Mouse (Mus musculus): ENCODE results near the gene Kif1b.
A peak's percentile ranks its signal among the peaks of the same experiment; 100 is the strongest.
"Not testable (repeated sequence)": the region's sequence is repeated elsewhere in the genome, so short reads cannot be mapped to it uniquely, and the experiment has no call there.

Gene Kif1b

GRCm38 (mm10) chr4:149220042-149220473 lies 87.4 kb downstream of the Kif1b start:
- DNase-seq (ENCODE audit: low read depth): no peak

DNA sequence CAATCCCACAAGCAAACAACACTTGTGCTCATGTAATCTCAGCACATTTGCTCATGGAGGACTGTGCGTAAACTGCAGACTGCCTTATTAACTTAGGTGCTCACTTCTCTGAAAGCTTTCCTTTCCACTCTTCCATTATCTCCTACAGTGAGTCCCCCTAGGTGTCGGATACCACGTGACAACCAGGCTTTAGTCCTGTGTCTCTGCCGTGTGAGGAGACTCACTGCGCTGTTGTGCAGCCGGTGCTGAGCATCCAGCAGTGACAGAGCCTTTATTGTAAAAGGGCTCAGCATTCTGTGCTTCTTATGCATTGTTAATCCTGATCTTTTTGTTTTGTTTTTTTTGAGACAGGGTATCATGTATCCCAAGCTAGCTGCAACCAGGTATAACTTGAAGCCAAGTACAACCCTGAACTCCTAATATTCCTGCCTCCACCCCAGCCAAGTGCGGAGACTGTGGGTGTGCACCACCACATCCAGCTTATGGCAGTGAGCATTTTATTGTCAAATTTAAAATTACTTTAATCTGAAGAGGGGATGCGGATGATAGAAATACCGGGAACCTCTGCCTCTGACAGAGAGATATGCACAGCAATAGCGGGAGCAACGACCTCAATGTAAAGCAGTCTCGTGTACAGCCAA lies 88.0 kb downstream of the Kif1b start:
- DNase-seq (ENCODE audit: low read depth): no peak

DNA sequence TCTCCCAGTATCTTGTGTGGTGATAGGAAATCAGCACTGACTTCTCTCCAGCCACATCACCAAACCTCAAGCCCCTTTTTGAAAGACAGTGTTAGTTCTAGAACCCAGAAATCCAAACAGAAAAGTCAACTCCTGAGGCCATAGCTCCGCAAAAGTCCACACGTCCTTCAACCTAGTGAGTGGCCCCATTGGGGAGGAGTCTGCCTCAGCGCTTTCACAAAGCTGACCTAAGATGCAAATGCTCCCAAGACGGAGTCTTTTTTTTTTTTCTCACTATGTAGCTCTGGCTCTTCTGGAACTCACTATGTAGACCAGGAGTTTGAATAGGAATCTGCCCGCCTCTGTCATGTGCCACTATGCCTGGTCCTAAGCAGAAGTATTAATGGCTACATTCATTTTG lies 89.0 kb downstream of the Kif1b start:
- no peak for DNase-seq (ENCODE audit: low read depth)

DNA sequence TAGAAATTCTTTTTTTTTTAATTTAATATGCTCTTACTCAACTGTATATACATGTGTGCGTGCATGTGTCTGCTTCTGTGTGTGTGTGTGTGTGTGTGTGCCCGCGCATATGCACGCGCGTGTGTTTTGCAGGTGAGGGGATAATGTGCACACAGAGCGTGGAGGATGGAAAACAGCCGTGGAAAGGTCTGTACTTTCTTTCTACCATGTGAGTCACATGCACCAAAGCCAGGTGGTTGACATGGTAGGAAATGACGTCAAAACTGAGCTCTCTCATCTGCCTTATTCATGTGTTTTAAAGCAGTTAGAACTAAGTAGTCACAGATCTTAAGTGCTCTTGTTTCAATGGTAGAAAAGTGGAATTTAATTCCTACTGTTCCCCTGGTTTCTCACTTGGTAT lies 91.5 kb downstream of the Kif1b start:
- DNase-seq (ENCODE audit: low read depth): no peak

DNA sequence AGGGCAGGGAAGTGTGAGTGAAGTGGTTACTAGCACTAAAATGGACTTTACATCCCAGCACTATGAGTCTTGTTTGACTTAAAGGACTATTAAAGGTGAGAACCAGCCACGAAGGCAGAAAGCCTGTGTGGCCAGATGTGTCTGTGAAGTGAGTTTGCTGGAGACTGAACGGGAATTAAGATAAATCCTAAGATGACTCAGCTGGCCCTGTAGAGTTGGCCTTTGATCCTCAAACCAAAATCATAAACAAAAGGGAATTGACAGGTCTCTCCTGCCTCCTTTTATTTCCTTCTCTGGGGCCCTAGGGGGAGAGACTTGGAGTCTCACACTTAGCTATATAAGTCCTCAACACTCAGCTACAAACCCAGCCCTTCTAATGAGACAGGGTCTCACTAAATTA lies 92.1 kb downstream of the Kif1b start:
- DNase-seq (ENCODE audit: low read depth): no peak

DNA sequence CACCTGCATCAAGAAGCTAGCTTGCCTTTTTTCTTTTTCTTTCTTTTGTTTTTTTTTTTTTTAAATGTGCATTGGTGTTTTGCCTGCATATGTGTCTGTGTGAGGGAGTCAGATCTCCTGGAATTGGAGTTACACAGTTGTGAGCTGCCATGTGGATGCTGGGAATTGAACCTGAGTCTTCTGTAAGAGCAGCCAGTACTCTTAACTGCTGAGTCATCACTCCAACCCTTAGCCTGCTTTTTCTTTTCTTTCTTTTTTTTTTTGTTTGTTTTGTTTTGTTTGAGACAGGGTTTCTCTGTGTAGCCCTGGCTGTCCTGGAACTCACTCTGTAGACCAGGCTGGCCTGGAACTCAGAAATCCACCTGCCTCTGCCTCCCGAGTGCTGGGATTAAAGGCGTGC lies 93.0 kb downstream of the Kif1b start:
- not testable (repeated sequence) for DNase-seq (ENCODE audit: low read depth)

DNA sequence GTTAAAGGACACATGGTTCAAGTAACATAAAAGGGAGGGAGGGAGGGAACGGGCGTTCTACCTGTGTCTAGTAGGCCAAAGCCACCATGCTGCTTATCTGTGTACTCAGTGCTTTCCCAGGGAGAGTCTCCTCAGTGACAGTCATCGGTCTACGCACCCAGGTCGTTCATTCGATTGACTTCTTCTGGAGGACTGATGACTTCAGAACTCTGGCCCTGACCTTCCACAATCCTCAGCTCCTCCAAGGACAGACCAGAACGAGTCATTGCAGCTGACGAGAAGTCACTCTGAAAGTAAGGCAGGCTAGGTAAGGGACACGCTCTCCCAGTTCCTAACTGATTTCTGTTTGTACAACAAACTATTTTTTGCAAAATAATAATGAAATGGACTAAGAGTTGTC lies 94.0 kb downstream of the Kif1b start:
- no peak for DNase-seq (ENCODE audit: low read depth)

GRCm38 (mm10) chr4:149211441-149211840 lies 96.1 kb downstream of the Kif1b start:
- not testable (repeated sequence) for DNase-seq (ENCODE audit: low read depth)

DNA sequence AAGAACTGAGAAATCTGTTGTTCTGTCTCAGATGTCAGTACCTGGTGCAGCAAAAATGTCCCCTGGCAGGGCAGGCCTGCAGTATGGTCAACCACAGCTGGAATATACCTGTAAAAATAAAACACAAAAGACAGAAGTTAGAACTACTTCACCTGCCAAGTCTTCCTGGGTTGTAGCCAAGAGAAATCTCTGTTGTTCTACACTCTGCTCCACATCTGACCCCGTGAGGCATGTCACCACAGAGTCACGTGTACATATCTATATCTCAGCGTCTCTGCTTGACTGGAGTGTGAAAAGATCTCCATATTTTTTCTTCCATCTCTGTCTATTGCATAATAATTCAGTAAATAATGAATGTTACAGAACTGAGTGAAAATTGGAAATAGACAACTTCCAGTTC lies 105.0 kb downstream of the Kif1b start:
- no peak for DNase-seq (ENCODE audit: low read depth)

DNA sequence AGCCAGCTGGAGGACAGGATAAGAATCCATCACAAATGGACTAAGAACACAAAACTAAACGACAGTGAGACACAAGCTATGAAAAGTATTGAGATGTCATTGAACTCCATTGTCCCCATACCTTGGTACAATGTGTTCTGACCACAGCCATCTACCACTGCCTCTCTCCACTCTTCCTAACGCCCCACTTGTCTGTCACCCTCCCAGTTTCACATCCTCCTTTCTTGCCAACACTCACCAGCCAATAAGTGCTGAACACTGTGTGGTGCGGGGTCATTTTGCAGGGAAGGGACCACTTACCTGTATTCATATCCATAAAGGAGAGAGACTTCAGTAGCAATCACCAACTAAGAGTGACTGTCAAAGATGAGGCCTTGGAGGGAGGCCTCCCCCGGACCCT lies 106.4 kb downstream of the Kif1b start:
- DNase-seq (ENCODE audit: low read depth): no peak

- DNase-seq (ENCODE audit: low read depth): no peak
Measured at GRCm38 (mm10) chr4:149197180-149197579, 110.3 kb downstream of the Kif1b start.

DNA sequence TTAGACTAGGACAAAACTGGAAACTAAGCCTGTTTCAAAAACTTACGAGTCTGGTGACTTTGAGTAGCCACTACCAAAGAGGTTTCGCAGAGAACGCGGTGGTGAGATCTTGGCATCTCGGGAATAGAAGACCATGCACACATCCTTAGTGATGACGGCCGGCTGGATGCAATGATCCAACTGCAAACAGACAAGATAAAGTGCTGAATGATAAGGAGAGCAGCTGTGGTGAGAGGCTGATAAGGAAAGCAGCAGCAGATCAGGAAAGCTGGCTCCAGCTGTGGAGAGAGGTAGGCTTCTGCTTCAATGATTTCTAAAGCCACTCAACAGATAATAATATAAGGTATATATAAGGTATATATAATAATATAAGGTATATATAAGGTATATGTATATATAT lies 116.4 kb downstream of the Kif1b start:
- no peak for DNase-seq (ENCODE audit: low read depth)

DNA sequence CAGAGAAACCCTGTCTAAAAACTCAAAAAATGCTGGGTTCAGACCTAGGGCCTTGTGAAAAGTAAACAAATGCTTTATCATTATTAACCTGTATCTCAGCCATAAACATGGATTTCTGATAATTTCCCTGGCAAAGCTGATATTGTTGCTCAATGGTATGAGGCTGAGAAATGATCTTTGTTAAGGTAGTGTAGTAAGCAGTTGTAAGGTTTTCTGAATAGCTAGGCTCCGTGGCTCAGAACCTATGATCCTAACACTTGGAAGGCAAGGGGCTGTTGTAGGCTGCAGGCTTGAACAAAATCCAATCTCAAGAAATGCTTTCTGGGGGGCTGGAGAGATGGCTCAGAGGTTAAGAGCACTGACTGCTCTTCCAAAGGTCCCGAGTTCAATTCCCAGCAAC lies 118.9 kb downstream of the Kif1b start:
- DNase-seq (ENCODE audit: low read depth): no peak

DNA sequence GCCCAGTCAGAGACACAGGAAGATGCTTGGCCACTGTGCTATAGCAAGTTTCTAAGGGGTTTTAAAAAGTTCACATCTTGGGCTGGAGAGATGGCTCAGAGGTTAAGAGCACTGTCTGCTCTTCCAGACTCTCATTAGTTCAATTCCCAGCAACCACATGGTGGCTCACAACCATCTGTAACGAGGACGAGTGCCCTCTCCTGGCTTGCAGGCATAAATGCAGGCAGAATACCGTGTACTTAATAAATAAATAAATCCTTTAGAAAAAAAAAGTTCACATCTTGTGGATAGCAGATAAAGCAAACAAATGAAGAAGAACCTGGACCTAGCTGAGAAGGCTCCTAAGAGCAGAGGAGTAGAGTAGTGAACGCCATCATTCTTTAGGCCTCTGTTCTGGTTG lies 124.7 kb downstream of the Kif1b start:
- DNase-seq (ENCODE audit: low read depth): peak; percentile 28

DNA sequence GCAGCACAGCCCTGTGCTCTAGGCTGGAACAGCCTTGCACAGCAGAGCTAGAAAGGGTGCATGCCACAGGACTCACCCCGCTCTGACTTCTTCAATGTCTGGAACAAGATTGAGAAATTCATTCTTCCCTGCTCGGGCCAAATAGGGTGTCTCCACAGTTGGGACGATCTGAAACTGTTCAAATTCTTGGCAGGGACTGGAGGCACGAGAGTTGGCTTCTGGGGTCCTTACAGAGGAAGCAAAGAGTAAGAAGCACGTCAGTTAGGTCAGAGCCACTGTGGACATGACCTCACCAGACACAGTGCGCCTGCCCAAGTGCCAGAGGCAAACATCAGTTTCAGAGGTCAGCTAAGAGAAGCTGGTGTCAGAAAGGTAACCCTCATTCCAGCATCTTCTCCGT lies 125.3 kb downstream of the Kif1b start:
- no peak for DNase-seq (ENCODE audit: low read depth)

DNA sequence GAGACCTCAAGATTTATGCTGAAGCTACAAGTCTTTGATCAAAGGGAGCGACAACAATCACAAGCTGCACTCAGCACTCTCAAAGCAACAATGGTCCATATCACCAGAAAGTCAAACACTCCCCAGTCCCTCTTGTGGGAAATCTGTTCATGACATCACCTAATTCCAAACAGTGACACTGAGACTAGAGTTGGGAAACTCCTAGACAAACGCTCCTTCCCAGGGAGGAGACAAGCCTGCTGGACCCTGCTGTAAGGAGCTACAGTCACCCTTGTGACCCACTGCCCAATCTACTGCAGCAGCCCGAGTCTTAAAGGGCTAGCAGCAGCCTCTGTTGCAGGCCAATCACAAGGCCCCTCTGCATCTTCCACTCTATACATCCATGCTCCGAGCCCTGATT lies 127.9 kb downstream of the Kif1b start:
- DNase-seq (ENCODE audit: low read depth): no peak

DNA sequence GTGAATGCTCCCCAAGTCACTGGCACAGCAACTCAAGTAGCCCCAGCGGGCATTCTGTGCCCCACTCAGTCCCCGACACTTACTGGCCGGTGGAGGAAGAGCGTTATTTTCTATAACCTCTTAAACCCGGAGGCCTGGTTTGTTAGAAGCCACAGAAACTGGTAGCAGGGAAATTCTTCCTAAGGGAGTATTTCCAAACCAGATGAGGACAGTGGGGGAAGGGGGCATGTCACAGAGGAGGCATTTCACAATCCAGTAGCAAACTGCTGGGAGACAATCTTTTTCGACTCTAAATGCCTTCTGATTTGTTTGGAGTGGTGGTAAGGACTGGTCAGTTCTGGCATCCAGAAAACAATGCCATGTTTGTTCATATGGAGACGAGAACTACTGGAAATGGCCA lies 128.3 kb downstream of the Kif1b start:
- DNase-seq (ENCODE audit: low read depth): no peak

- DNase-seq (ENCODE audit: low read depth): no peak
Measured at GRCm38 (mm10) chr4:149178328-149178727, 129.2 kb downstream of the Kif1b start.

- DNase-seq (ENCODE audit: low read depth): no peak
Measured at GRCm38 (mm10) chr4:149177046-149177445, 130.4 kb downstream of the Kif1b start.

GRCm38 (mm10) chr4:149176645-149177044 lies 130.8 kb downstream of the Kif1b start:
- no peak for DNase-seq (ENCODE audit: low read depth)

GRCm38 (mm10) chr4:149173661-149174060 lies 133.8 kb downstream of the Kif1b start:
- no peak for DNase-seq (ENCODE audit: low read depth)

GRCm38 (mm10) chr4:149172666-149173065 lies 134.8 kb downstream of the Kif1b start:
- DNase-seq (ENCODE audit: low read depth): no peak

DNA sequence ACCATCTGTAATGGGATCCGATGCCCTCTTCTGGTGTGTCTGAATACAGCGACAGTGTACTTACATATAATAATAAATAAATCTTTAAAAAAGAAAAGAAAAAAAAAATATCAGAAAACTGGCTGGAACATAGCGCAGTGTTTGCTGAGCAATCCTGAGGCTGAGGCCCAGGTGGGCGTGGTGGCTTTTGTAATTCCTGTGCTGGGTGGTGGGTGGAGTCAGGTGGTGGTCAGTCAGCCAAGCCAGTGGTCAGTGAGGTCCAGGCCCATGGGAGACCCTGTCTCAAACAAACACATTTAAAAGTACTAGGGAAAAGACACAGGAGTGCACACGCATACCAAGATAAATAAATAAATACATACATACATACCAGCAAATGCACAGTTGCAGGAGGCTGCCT lies 135.4 kb downstream of the Kif1b start:
- no peak for DNase-seq (ENCODE audit: low read depth)

- DNase-seq (ENCODE audit: low read depth): no peak
Measured at GRCm38 (mm10) chr4:149171581-149171981, 135.9 kb downstream of the Kif1b start.
